Mouse (Mus musculus): ENCODE measurements at regions not wholly inside any gene's neighbourhood (a gene's known extent, or its start where the extent isn't known, plus 50 kb on each side); places are given as distances from the start of the nearest gene placed in this dataset.

GRCm38 (mm10) chr14:45734530-45735410 is 76.8 kb upstream of the Ddhd1 start:
- no peak for TF ChIP-seq EP300 (IDR thresholded peaks at IDR 0.05; ENCODE audit: low read depth)
- no peak for TF ChIP-seq CTCF (IDR thresholded peaks at IDR 0.05; ENCODE audit: low read depth)
- Histone ChIP-seq H3K4me1 (replicated peaks; ENCODE audit: control insufficient read depth in 2 of 2, insufficient read depth in 2 of 2, low read length in 1 of 2) (no peaks in the 10 kb centered on the region), H3K36me3 (replicated peaks; ENCODE audit: control insufficient read depth, insufficient read depth, low read depth) (no peaks in the 10 kb centered on the region), H3K4me3 (ENCODE audit: insufficient read depth in 1 of 2, low read depth in 2 of 2, low read length in 2 of 2) (no peak overlapping the region), H3K9ac (replicated peaks) (no peak overlapping the region), H3K4me2 (ENCODE audit: low read depth) (no peak overlapping the region), H3K27ac (no peak overlapping the region), H3K9me3 (ENCODE audit: control insufficient read depth, low read length) (no peaks in the 10 kb centered on the region), H3K27me3 (ENCODE audit: control insufficient read depth, insufficient read depth, low read length) (no peaks in the 10 kb centered on the region)
- DNase-seq (ENCODE audit: low read depth in 3 of 3, low spot score in 3 of 3) (no peak), ATAC-seq (ENCODE audit: insufficient read depth) (no peak)
- WGBS (ENCODE audit: insufficient replicate concordance), result 53% methylated on average over 10 of the region's 10 CpGs

GRCm38 (mm10) chr14:45737966-45738365 is 80.0 kb upstream of the Ddhd1 start:
- Histone ChIP-seq H3K4me2 (ENCODE audit: low read depth) (no peak overlapping the region), H3K9me3 (ENCODE audit: control insufficient read depth, low read length) (no peaks in the 10 kb centered on the region), H3K27me3 (ENCODE audit: control insufficient read depth, insufficient read depth, low read length) (no peaks in the 10 kb centered on the region), H3K9ac (replicated peaks) (no peak overlapping the region), H3K27ac (no peak overlapping the region), H3K4me1 (replicated peaks; ENCODE audit: control insufficient read depth in 2 of 2, insufficient read depth in 2 of 2, low read length in 1 of 2) (no peaks in the 10 kb centered on the region), H3K4me3 (ENCODE audit: insufficient read depth in 1 of 2, low read depth in 2 of 2, low read length in 2 of 2) (no peak overlapping the region), H3K36me3 (replicated peaks; ENCODE audit: control insufficient read depth, insufficient read depth, low read depth) (no peaks in the 10 kb centered on the region)
- ATAC-seq (ENCODE audit: insufficient read depth) (no peak), DNase-seq (ENCODE audit: low read depth in 3 of 3, low spot score in 3 of 3) (no peak)
- TF ChIP-seq CTCF (IDR thresholded peaks at IDR 0.05; ENCODE audit: low read depth), result no peak
- no peak for TF ChIP-seq EP300 (IDR thresholded peaks at IDR 0.05; ENCODE audit: low read depth)
- 53% methylated on average over 2 of the region's 2 CpGs for WGBS (ENCODE audit: insufficient replicate concordance)

- Histone ChIP-seq H3K9me3 (ENCODE audit: control insufficient read depth, low read length) (no peaks in the 10 kb centered on the region), H3K27ac (no peak overlapping the region), H3K27me3 (ENCODE audit: control insufficient read depth, insufficient read depth, low read length) (no peaks in the 10 kb centered on the region), H3K4me3 (ENCODE audit: insufficient read depth in 1 of 2, low read depth in 2 of 2, low read length in 2 of 2) (no peak overlapping the region), H3K36me3 (replicated peaks; ENCODE audit: control insufficient read depth, insufficient read depth, low read depth) (no peaks in the 10 kb centered on the region), H3K4me1 (replicated peaks; ENCODE audit: control insufficient read depth in 2 of 2, insufficient read depth in 2 of 2, low read length in 1 of 2) (no peaks in the 10 kb centered on the region), H3K9ac (replicated peaks) (no peak overlapping the region), H3K4me2 (ENCODE audit: low read depth) (no peak overlapping the region)
- TF ChIP-seq CTCF (IDR thresholded peaks at IDR 0.05; ENCODE audit: low read depth), result no peak
- no peak for TF ChIP-seq EP300 (IDR thresholded peaks at IDR 0.05; ENCODE audit: low read depth)
- DNase-seq (ENCODE audit: low read depth in 3 of 3, low spot score in 3 of 3) (no peak), ATAC-seq (ENCODE audit: insufficient read depth) (no peak)
These were observed 81.7 kb upstream of the Ddhd1 start for GRCm38 (mm10) chr14:45739638-45740037.

GRCm38 (mm10) chr14:45740662-45741061 is 82.7 kb upstream of the Ddhd1 start:
- 28% methylated on average over 3 of the region's 3 CpGs for WGBS (ENCODE audit: insufficient replicate concordance)
- no peak for DNase-seq (ENCODE audit: low read depth in 3 of 3, low spot score in 3 of 3)

GRCm38 (mm10) chr14:45746176-45746575 is 88.2 kb upstream of the Ddhd1 start:
- no peak overlapping the region for H3K9ac ChIP-seq (replicated peaks)
- no peak for DNase-seq (ENCODE audit: low read depth in 3 of 3, low spot score in 3 of 3)
- TF ChIP-seq EP300 (IDR thresholded peaks at IDR 0.05; ENCODE audit: low read depth) (no peak), CTCF (IDR thresholded peaks at IDR 0.05; ENCODE audit: low read depth) (no peak)

More at GRCm38 (mm10) chr14:45740662-45741061, 82.7 kb upstream of the Ddhd1 start:
- no peak overlapping the region for H3K27ac ChIP-seq
- H3K9me3 ChIP-seq (ENCODE audit: control insufficient read depth, low read length), result no peaks in the 10 kb centered on the region
- H3K27me3 ChIP-seq (ENCODE audit: control insufficient read depth, insufficient read depth, low read length), result no peaks in the 10 kb centered on the region
- H3K4me3 ChIP-seq (ENCODE audit: insufficient read depth in 1 of 2, low read depth in 2 of 2, low read length in 2 of 2), result no peak overlapping the region
- TF ChIP-seq EP300 (IDR thresholded peaks at IDR 0.05; ENCODE audit: low read depth) (no peak), CTCF (IDR thresholded peaks at IDR 0.05; ENCODE audit: low read depth) (no peak)
- H3K4me2 ChIP-seq (ENCODE audit: low read depth), result no peak overlapping the region
- ATAC-seq (ENCODE audit: insufficient read depth), result no peak
- no peak overlapping the region for H3K9ac ChIP-seq (replicated peaks)
- no peaks in the 10 kb centered on the region for H3K4me1 ChIP-seq (replicated peaks; ENCODE audit: control insufficient read depth in 2 of 2, insufficient read depth in 2 of 2, low read length in 1 of 2)
- H3K36me3 ChIP-seq (replicated peaks; ENCODE audit: control insufficient read depth, insufficient read depth, low read depth), result no peaks in the 10 kb centered on the region

More at GRCm38 (mm10) chr14:45746176-45746575, 88.2 kb upstream of the Ddhd1 start:
- Histone ChIP-seq H3K27ac (no peak overlapping the region), H3K27me3 (ENCODE audit: control insufficient read depth, insufficient read depth, low read length) (no peaks in the 10 kb centered on the region), H3K4me1 (replicated peaks; ENCODE audit: control insufficient read depth in 2 of 2, insufficient read depth in 2 of 2, low read length in 1 of 2) (no peaks in the 10 kb centered on the region), H3K4me2 (ENCODE audit: low read depth) (no peak overlapping the region), H3K36me3 (replicated peaks; ENCODE audit: control insufficient read depth, insufficient read depth, low read depth) (no peaks in the 10 kb centered on the region), H3K9me3 (ENCODE audit: control insufficient read depth, low read length) (no peaks in the 10 kb centered on the region), H3K4me3 (ENCODE audit: insufficient read depth in 1 of 2, low read depth in 2 of 2, low read length in 2 of 2) (no peak overlapping the region)
- no peak for ATAC-seq (ENCODE audit: insufficient read depth)
- WGBS (ENCODE audit: insufficient replicate concordance), result 50% methylated on average over 5 of the region's 5 CpGs
